Mouse (Mus musculus) spleen, adult 2 months (tissue): ENCODE results near the gene Fam184a. TPM values are rescaled to one million over a fixed set of nuclear protein-coding genes. Genes with fewer than 3 reads are reported as not detected.

Source experiments
- DNase-seq, 2 experiments: peaks; one replicate each; pipeline versions ENCODE4 v3.0.0 to v3.0.0-alpha.2; 2012 to 2021; ENCODE audit warnings: low spot score in 2 of 2, low read depth in 1 of 2
- H3K27ac ChIP-seq: fragments of 200-500 bp; 2 replicates; pipeline ENCODE4 v1.5.1; 2012; ENCODE audit warnings: low read length, inconsistent platforms; ENCODE audit not compliant: insufficient read depth
- H3K27me3 ChIP-seq: fragments of 200-500 bp; 2 replicates; pipeline ENCODE4 v1.6.1; 2012; ENCODE audit warnings: mild to moderate bottlenecking, moderate library complexity, low read length, inconsistent platforms; ENCODE audit not compliant: control insufficient read depth, insufficient read depth
- H3K36me3 ChIP-seq: fragments of 200-500 bp; 2 replicates; pipeline ENCODE4 v1.6.1; 2012; ENCODE audit warnings: mild to moderate bottlenecking, low read length, inconsistent platforms; ENCODE audit not compliant: control insufficient read depth, insufficient read depth
- H3K4me1 ChIP-seq: fragments of 200-500 bp; 2 replicates; pipeline ENCODE4 v1.6.1; 2011; ENCODE audit warnings: inconsistent platforms; ENCODE audit not compliant: control insufficient read depth, insufficient read depth, insufficient read length
- H3K4me3 ChIP-seq: fragments of 200-500 bp; 2 replicates; pipeline ENCODE4 v1.5.1; 2011; ENCODE audit warnings: mild to moderate bottlenecking, inconsistent platforms; ENCODE audit not compliant: insufficient read depth, insufficient read length; ENCODE audit errors: extremely low read depth
- CTCF ChIP-seq: fragments of 200-500 bp; IDR thresholded peaks from 2 replicates; pipeline ENCODE4 v1.5.1; 2011; ENCODE audit warnings: mild to moderate bottlenecking, inconsistent platforms; ENCODE audit not compliant: insufficient read depth, insufficient read length, insufficient replicate concordance; ENCODE audit errors: extremely low read depth
- POLR2A ChIP-seq: fragments of 200-500 bp; IDR thresholded peaks from 2 replicates; pipeline ENCODE4 v1.6.1; 2011; ENCODE audit warnings: low read depth, low read length, inconsistent platforms
- WGBS: fragments of 180-500 bp; shearing (Covaris S2); methylation state at CpG from one replicate; pipeline ENCODE4 v1.1.7; 2018; 5-methylcytosine and 5-hydroxymethylcytosine counted together
- polyA plus RNA-seq: library from polyadenylated mRNA; depleted of rRNA; stranded (reverse); fragments of >200 nt; gene quantifications from 2 replicates; pipeline ENCODE4 v1.2.3, GENCODE M21; 2012

The Fam184a gene
- polyA plus RNA-seq, 1 experiment = 0.18 TPM

- TF ChIP-seq POLR2A (no peak), CTCF (no peak)
- H3K4me3 ChIP-seq = no peak overlapping the region
- no peak for DNase-seq
- no peaks in the 10 kb centered on the region for H3K4me1 ChIP-seq
- H3K27ac ChIP-seq = no peak overlapping the region
- H3K27me3 ChIP-seq = no peaks in the 10 kb centered on the region
- no peaks in the 10 kb centered on the region for H3K36me3 ChIP-seq
- 89% methylated on average over 8 of the region's 8 CpGs for WGBS
These were observed 12.1 kb downstream of the Fam184a start for GRCm38 (mm10) chr10:53738842-53739241.

- WGBS = 83% methylated on average over 7 of the region's 7 CpGs
- TF ChIP-seq POLR2A (no peak), CTCF (no peak)
- no peak overlapping the region for H3K4me3 ChIP-seq
- no peak for DNase-seq
- H3K27me3 ChIP-seq = no peaks in the 10 kb centered on the region
- H3K27ac ChIP-seq = no peak overlapping the region
- no peaks in the 10 kb centered on the region for H3K4me1 ChIP-seq
- no peaks in the 10 kb centered on the region for H3K36me3 ChIP-seq
These were observed 15.6 kb downstream of the Fam184a start for GRCm38 (mm10) chr10:53735201-53735865.

GRCm38 (mm10) chr10:53732324-53732723 is 18.6 kb downstream of the Fam184a start:
- no peaks in the 10 kb centered on the region for H3K36me3 ChIP-seq
- no peak overlapping the region for H3K27ac ChIP-seq
- H3K27me3 ChIP-seq = no peaks in the 10 kb centered on the region
- TF ChIP-seq CTCF (no peak), POLR2A (no peak)
- H3K4me1 ChIP-seq = no peaks in the 10 kb centered on the region
- no peak overlapping the region for H3K4me3 ChIP-seq
- no peak for DNase-seq
- 86% methylated on average over 7 of the region's 7 CpGs for WGBS

GRCm38 (mm10) chr10:53728883-53729282 is 22.0 kb downstream of the Fam184a start:
- no peak overlapping the region for H3K4me3 ChIP-seq
- 80% methylated on average over 1 of the region's 1 CpGs for WGBS
- no peak overlapping the region for H3K27ac ChIP-seq
- DNase-seq = no peak
- no peaks in the 10 kb centered on the region for H3K4me1 ChIP-seq
- H3K36me3 ChIP-seq = no peaks in the 10 kb centered on the region
- H3K27me3 ChIP-seq = no peaks in the 10 kb centered on the region
- TF ChIP-seq POLR2A (no peak), CTCF (no peak)

- TF ChIP-seq POLR2A = no peak
- TF ChIP-seq CTCF = no peak
- DNase-seq = no peak
- H3K36me3 ChIP-seq = no peaks in the 10 kb centered on the region
- WGBS = 59% methylated on average over 2 of the region's 2 CpGs
- H3K4me1 ChIP-seq = no peaks in the 10 kb centered on the region
- H3K27ac ChIP-seq = no peak overlapping the region
- no peak overlapping the region for H3K4me3 ChIP-seq
- no peaks in the 10 kb centered on the region for H3K27me3 ChIP-seq
These were observed 25.6 kb downstream of the Fam184a start for GRCm38 (mm10) chr10:53725301-53725700.

GRCm38 (mm10) chr10:53704516-53704915 is 46.4 kb downstream of the Fam184a start:
- TF ChIP-seq POLR2A = no peak
- no peak for TF ChIP-seq CTCF
- 95% methylated on average over 9 of the region's 9 CpGs for WGBS
- no peaks in the 10 kb centered on the region for H3K36me3 ChIP-seq

GRCm38 (mm10) chr10:53698531-53698930 is 52.4 kb downstream of the Fam184a start:
- no peak for DNase-seq
- TF ChIP-seq CTCF = no peak
- TF ChIP-seq POLR2A = no peak
- H3K36me3 ChIP-seq = no peaks in the 10 kb centered on the region

More at GRCm38 (mm10) chr10:53704516-53704915, 46.4 kb downstream of the Fam184a start:
- Histone ChIP-seq H3K27me3 (no peaks in the 10 kb centered on the region), H3K4me3 (no peak overlapping the region), H3K27ac (no peak overlapping the region), H3K4me1 (no peaks in the 10 kb centered on the region)
- no peak for DNase-seq

More at GRCm38 (mm10) chr10:53698531-53698930, 52.4 kb downstream of the Fam184a start:
- WGBS = 90% methylated on average over 10 of the region's 10 CpGs
- H3K27me3 ChIP-seq = no peaks in the 10 kb centered on the region
- no peaks in the 10 kb centered on the region for H3K4me1 ChIP-seq
- H3K27ac ChIP-seq = no peak overlapping the region
- no peak overlapping the region for H3K4me3 ChIP-seq
